Mouse (Mus musculus): ENCODE results near the gene Itgb2. TPM values are rescaled to one million over a fixed set of nuclear protein-coding genes. Genes with fewer than 3 reads are reported as not detected.

Itgb2 gene
- polyA plus RNA-seq, 3 experiments from 2014 or later: 493 to 517 (median 499) TPM

- no peak for ATAC-seq
Measured at GRCm38 (mm10) chr10:77589117-77589516, 59.1 kb downstream of the Itgb2 start.

DNA sequence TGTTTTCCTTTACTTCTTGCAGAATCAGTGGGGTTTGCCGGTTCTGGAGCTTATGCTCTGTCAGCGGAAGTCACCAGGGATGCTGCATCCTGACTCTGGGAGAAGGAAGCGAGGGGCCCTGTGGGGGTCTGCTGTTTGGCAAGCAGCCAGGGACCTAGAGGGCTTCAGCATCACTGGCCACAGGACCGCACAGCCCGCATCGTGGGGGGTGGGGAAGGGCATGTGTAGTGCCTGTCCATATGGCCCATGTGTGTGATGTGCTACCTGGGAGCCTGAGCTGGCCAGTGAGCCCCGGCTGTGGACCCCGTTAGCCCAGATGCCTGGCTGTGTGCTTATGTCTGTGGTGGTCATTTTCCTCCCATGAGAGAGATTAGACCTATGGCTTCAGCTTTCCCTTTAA, 59.7 kb downstream of the Itgb2 start:
- ATAC-seq: no peak

DNA sequence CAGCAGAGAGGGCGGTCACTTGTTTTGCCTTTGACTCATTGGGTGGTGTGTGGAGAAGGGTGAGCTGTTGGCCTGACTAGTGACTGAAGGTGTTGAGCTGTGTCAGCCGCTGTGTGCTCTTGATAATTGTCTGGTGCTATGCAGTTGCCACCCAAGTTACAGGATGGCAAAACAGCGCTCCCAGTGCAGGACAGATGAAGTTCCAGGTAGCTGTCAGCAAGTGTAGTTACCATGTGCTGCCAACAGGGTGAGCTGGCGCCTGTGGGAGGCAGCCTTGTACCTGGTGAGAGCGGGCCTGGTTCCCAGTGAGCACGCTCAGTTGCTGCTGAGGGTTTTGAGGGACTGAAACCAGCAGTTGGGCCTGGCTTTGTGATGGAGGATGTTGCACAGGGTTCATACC, 60.8 kb downstream of the Itgb2 start:
- peak; percentile 98 for ATAC-seq

GRCm38 (mm10) chr10:77591546-77591945, 61.5 kb downstream of the Itgb2 start:
- ATAC-seq: no peak

GRCm38 (mm10) chr10:77596060-77596459, 66.0 kb downstream of the Itgb2 start:
- no peak for ATAC-seq

DNA sequence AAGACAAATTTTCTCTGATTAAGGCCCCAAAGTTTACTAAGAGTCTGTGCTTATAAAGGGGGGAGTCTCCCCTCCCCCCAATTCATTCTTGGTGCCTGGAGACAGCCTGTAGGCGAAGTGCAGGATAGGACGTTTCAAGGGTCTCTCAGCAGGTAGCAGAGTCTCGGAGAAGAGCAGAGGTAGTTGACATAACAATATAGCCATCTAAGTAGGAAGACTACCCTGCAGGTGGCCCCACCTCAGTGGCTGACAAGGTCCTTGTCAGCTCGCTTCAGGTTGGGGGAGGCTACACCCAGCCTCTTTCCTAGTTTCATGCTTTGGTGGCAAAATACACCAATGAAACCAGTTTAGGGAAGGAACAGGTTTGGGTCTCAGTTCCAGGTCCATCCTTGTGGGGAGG, 73.0 kb downstream of the Itgb2 start:
- no peak for ATAC-seq

DNA sequence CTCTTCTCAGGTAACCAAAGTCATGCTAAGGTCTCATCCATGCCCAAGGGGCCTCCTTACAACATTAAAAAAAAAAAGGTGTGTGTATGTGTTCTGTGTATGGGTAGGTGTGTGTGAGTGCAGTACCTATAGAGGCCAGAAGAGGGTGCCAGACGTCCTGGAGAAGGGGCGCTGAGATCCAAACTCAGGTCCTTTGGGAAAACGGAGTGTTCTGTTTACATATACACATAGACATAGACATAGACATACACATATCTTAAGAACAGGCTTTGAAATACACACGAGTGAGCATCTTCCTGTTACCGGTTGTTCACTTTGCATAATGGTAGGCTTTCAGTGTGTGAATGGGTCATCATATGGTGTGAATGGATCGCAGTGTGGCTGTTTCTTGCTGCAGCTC, 74.1 kb downstream of the Itgb2 start:
- ATAC-seq: no peak

DNA sequence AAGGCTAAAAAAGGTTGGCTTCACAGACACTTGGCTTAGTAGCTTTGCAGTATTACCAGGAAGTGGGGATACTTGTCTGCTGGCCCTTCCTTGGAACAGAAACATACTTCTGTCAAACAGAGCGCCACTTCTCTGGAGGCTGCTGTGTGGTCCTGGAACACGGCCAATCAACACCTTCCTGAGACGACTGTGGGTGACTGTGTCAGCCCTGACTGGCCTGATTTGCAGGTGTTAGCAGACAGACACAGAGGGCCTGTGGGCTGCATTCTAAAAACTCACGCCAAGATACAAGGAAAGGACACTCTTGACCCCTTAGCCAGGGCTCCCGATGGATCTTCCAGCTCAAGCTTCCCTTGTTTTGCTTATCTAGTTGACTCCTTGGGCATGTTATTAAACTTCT, 74.9 kb downstream of the Itgb2 start:
- ATAC-seq: no peak

GRCm38 (mm10) chr10:77605368-77605767, 75.3 kb downstream of the Itgb2 start:
- no peak for ATAC-seq

DNA sequence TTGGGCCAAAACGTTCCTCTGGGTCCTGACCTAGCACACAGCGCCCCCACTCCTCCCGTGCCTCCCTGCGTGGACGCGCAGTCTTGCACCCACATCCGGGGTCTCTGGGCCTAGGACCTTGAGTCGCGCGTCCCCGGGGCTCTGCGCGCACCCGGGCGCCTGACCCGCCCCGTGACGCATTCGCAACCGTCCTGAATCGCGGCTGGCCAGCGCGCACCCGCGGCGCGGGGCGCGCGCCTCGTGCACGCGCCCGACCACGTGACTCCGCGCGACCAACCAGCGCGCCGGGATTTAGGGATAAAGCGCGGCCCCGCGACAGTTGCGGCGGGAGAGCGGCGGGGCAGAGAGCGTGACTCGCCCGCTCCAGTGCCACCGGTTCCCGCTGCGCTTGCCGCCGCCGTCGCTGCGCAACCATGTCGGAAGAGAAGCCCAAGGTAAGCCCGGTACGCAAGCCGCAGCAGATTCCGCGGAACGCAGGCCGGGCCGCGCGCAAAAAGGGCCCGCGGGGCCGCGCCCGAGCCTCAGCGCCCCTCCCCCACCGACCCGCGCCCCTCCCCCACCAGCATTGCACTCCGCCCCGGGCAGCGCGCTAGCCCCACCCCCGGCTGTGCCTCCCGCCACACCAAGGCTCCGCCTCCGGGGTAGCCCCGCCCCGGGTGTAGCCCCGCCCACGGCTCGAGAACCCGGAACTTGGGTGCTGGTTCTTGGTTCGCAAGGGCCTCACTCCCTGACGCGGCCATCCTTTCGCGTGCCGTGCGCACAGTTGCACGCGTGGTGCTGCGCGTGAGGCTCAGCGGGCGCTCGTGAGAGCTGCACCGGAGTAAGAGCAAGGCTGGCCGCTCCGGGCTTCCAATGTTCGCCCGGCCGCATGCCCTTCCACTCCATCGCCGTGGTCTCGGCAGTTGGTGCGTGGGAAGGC, 76.1 kb downstream of the Itgb2 start, which contains the start of the genes Sumo3 and Gm49325:
Sumo3 (plus strand) TSS at position 190 of the 919 bp plus-strand sequence.
Gm49325 (plus strand) TSS at position 290 of the 919 bp plus-strand sequence.
- peak; percentile 77 for ATAC-seq

DNA sequence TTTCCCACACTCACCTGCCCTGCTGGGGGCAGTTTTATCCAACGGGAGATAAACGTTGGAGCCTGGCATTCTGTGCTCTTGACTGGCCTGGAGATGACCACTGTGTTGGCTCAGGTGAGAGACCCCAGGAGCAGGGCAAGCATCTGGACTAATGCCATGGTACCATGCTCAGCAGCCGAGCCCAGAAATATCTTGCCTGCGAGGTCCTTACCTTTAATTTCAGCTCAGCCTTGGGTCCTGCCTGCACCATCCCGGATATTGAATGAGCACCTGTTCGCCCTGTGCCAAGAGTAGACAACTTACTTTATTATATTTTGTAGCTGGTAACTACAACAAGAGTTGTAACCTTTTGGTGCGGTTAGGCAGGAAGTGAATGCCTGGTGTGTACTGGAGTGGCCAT, 76.8 kb downstream of the Itgb2 start:
- peak; percentile 67 for ATAC-seq

GRCm38 (mm10) chr10:77607441-77607840, 77.4 kb downstream of the Itgb2 start:
- ATAC-seq: no peak

DNA sequence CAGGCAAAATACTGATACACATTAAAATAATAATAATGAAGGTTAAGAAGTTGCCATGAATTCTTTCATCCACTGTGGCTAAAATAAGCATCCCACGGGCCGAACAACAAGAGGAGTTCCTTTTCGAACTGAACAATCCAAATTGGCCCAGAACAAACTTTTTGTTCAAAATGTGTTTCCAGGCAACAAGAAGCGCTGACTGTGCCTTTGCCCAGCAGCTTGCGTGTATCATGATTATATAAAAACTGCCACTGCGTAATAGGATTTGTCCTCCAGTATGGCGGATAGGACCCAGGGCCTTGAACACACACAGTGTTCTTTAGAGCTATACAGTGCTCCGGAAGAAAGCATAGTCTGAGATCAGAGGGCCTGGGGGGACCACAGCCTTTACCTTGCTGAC, 78.5 kb downstream of the Itgb2 start:
- ATAC-seq: no peak

DNA sequence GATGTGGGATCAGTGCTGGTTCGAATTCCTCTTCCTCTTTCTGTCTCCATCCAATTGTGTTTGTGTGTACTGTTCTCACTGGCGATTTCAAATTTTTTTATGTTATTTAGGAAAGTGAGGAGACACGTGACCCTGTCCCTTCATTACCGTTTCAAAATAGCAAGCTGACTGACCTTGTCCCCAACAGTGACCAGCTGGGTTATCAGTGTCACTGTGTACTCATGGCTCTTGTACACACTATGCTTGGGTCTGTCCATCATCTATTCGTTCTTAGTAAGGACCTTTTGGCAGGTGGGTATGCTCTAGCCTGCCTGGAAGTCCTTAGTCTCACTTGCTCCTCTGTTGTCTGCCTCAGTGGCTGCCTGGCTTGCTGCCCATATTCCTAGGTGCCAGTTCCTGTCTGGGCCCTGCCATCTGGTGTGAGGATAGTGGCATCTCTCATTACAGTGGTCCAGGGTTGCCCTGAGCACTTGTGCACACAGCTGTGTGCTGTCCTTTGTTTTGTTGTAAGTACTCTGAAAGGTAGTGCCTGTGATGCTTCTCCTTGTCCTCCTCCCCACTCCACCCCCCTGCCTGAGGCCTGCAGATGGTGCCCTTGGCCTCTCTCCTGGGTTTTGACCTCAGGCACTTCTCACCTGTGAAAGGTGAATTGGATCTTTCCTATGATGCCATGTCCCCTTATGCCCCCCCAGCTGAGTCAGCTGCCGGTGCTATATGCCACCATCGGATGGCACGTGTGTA, 80.3 kb downstream of the Itgb2 start:
- no peak for ATAC-seq

GRCm38 (mm10) chr10:77613409-77613808, 83.4 kb downstream of the Itgb2 start:
- no peak for ATAC-seq

Other genes starting within 250 kb of the Itgb2 start
- under 1 TPM; 0.55 to 0.74 (median 0.63) TPM for gene Adarb1, start 112.0 kb upstream of the Itgb2 start, polyA plus RNA-seq (2017; shearing (Covaris generic))
- gene Fam207a, start 14.5 kb upstream of the Itgb2 start, polyA plus RNA-seq (2017; shearing (Covaris generic)): 10 to 100 TPM; 13.7 to 16.1 (median 15.1) TPM
- gene Pttg1ip, start 51.5 kb downstream of the Itgb2 start, polyA plus RNA-seq (2017; shearing (Covaris generic)): 100 to 1,000 TPM in 2 of 3 experiments, 10 to 100 TPM in 1; 83.7 to 113 (median 112) TPM
- 10 to 100 TPM; 73.1 to 90.7 (median 74.3) TPM for gene Sumo3, start 75.8 kb downstream of the Itgb2 start, polyA plus RNA-seq (2017; shearing (Covaris generic))
- 10 to 100 TPM in 1 of 3 experiments, 1 to 10 TPM in 1, not detected in 1; 3.6 to 10.0 TPM for gene Gm49325, start 75.9 kb downstream of the Itgb2 start, polyA plus RNA-seq (2017; shearing (Covaris generic))
- gene Ube2g2, start 92.0 kb downstream of the Itgb2 start, polyA plus RNA-seq (2017; shearing (Covaris generic)): 10 to 100 TPM; 41.1 to 55.4 (median 50.1) TPM
- under 1 TPM; 0.26 to 0.54 (median 0.28) TPM for gene Tspear, start 156.3 kb downstream of the Itgb2 start, polyA plus RNA-seq (2017; shearing (Covaris generic))
- not detected for gene Gm19402, start 160.5 kb downstream of the Itgb2 start, polyA plus RNA-seq (2017; shearing (Covaris generic))
- gene Gm9508, start 167.0 kb downstream of the Itgb2 start, polyA plus RNA-seq (2017; shearing (Covaris generic)): not detected
- gene Gm10272, start 176.4 kb downstream of the Itgb2 start, polyA plus RNA-seq (2017; shearing (Covaris generic)): not detected
- not detected for gene Gm10024, start 181.2 kb downstream of the Itgb2 start, polyA plus RNA-seq (2017; shearing (Covaris generic))
- not detected for gene Gm10142, start 185.6 kb downstream of the Itgb2 start, polyA plus RNA-seq (2017; shearing (Covaris generic))
- gene Krtap12-1, start 190.3 kb downstream of the Itgb2 start, polyA plus RNA-seq (2017; shearing (Covaris generic)): not detected
- gene Gm10100, start 196.2 kb downstream of the Itgb2 start, polyA plus RNA-seq (2017; shearing (Covaris generic)): not detected
- not detected for gene Gm18596, start 212.4 kb downstream of the Itgb2 start, polyA plus RNA-seq (2017; shearing (Covaris generic))
- gene Gm9736, start 221.1 kb downstream of the Itgb2 start, polyA plus RNA-seq (2017; shearing (Covaris generic)): not detected
- not detected for gene Gm3233, start 229.4 kb downstream of the Itgb2 start, polyA plus RNA-seq (2017; shearing (Covaris generic))
- gene Gm3238, start 241.1 kb downstream of the Itgb2 start, polyA plus RNA-seq (2017; shearing (Covaris generic)): not detected
- not detected for gene Gm7138, start 246.7 kb downstream of the Itgb2 start, polyA plus RNA-seq (2017; shearing (Covaris generic))